Mouse (Mus musculus): ENCODE data around the gene Sulf2.

The Sulf2 gene

GRCm38 (mm10) chr2:166084111-166084510 is 71.4 kb downstream of the Sulf2 start:
- no peak for DNase-seq

GRCm38 (mm10) chr2:166083542-166084031 is 71.9 kb downstream of the Sulf2 start:
- DNase-seq: no peak

- DNase-seq: no peak
Measured at GRCm38 (mm10) chr2:166082661-166083060, 72.8 kb downstream of the Sulf2 start.

- DNase-seq: peak; percentile 51
Measured at GRCm38 (mm10) chr2:166082193-166082592, 73.3 kb downstream of the Sulf2 start.

GRCm38 (mm10) chr2:166080967-166081750 is 74.3 kb downstream of the Sulf2 start:
- DNase-seq: no peak

- no peak for DNase-seq
Measured at GRCm38 (mm10) chr2:166079961-166080885, 75.2 kb downstream of the Sulf2 start.

GRCm38 (mm10) chr2:166079231-166079630 is 76.2 kb downstream of the Sulf2 start:
- DNase-seq: no peak

- DNase-seq: no peak
Measured at GRCm38 (mm10) chr2:166077371-166077770, 78.1 kb downstream of the Sulf2 start.

GRCm38 (mm10) chr2:166074322-166074721 is 81.1 kb downstream of the Sulf2 start:
- DNase-seq: no peak

- no peak for DNase-seq
Measured at GRCm38 (mm10) chr2:166073082-166073481, 82.4 kb downstream of the Sulf2 start.

- no peak for DNase-seq
Measured at GRCm38 (mm10) chr2:166071889-166072288, 83.6 kb downstream of the Sulf2 start.

- DNase-seq: no peak
Measured at GRCm38 (mm10) chr2:166071481-166071880, 84.0 kb downstream of the Sulf2 start.

- no peak for DNase-seq
Measured at GRCm38 (mm10) chr2:166069738-166070137, 85.7 kb downstream of the Sulf2 start.

GRCm38 (mm10) chr2:166069164-166069563 is 86.3 kb downstream of the Sulf2 start:
- DNase-seq: no peak

GRCm38 (mm10) chr2:166068261-166068660 is 87.2 kb downstream of the Sulf2 start:
- no peak for DNase-seq

GRCm38 (mm10) chr2:166066434-166066833 is 89.0 kb downstream of the Sulf2 start:
- DNase-seq: no peak

GRCm38 (mm10) chr2:166062431-166062830 is 93.0 kb downstream of the Sulf2 start:
- DNase-seq: no peak

- DNase-seq: no peak
Measured at GRCm38 (mm10) chr2:166062008-166062407, 93.5 kb downstream of the Sulf2 start.

GRCm38 (mm10) chr2:166059684-166060423 is 95.6 kb downstream of the Sulf2 start:
- DNase-seq: no peak

GRCm38 (mm10) chr2:166054002-166054539 is 101.4 kb downstream of the Sulf2 start:
- DNase-seq: no peak

- no peak for DNase-seq
Measured at GRCm38 (mm10) chr2:166051966-166052365, 103.5 kb downstream of the Sulf2 start.

GRCm38 (mm10) chr2:166051421-166051820 is 104.0 kb downstream of the Sulf2 start:
- no peak for DNase-seq

- no peak for DNase-seq
Measured at GRCm38 (mm10) chr2:166048852-166049251, 106.6 kb downstream of the Sulf2 start.

All from cerebellum, adult 11 months (tissue).